Mouse (Mus musculus) lung, embryonic 16.5 days (tissue): Measurements from ENCODE around the gene Hist2h3c2. TPM values are rescaled to one million over a fixed set of nuclear protein-coding genes. Genes with fewer than 3 reads are reported as not detected.
"Not testable (repeated sequence)": the region's sequence is repeated elsewhere in the genome, so short reads cannot be mapped to it uniquely, and the experiment has no call there.

Experiments used
- ATAC-seq: fragments of 200-750 bp; cut with Nextera tagmentation; 2 replicates; pipeline ENCODE4 v1.8.0; 2017; ENCODE audit warnings: low read depth, mild to moderate bottlenecking, moderate library complexity
- H3K27ac ChIP-seq: fragments of 300-500 bp; sonication (generic); 2 replicates; pipeline ENCODE4 v1.5.1; 2014; ENCODE audit warnings: mild to moderate bottlenecking, control low read depth, low read length
- H3K27me3 ChIP-seq: fragments of 300-500 bp; sonication (generic); 2 replicates; pipeline ENCODE4 v1.6.1; 2014; ENCODE audit warnings: low read depth, low read length, mixed read lengths; ENCODE audit not compliant: control insufficient read depth, insufficient read depth
- H3K36me3 ChIP-seq: fragments of 300-500 bp; sonication (generic); 2 replicates; pipeline ENCODE4 v1.6.1; 2014; ENCODE audit warnings: low read length; ENCODE audit not compliant: control insufficient read depth, insufficient read depth
- H3K4me1 ChIP-seq: fragments of 300-500 bp; sonication (generic); replicated peaks from 2 replicates; pipeline ENCODE4 v1.6.1; 2014; ENCODE audit warnings: low read length, mixed read lengths; ENCODE audit not compliant: control insufficient read depth, insufficient read depth
- H3K4me2 ChIP-seq: fragments of 300-500 bp; sonication (generic); 2 replicates; pipeline ENCODE4 v1.6.1; 2014; ENCODE audit warnings: low read depth, low read length, control low read depth
- H3K4me3 ChIP-seq: fragments of 300-500 bp; sonication (generic); 2 replicates; pipeline ENCODE4 v1.5.1; 2014; ENCODE audit warnings: mild to moderate bottlenecking, low read length, control low read depth
- H3K9ac ChIP-seq: fragments of 300-500 bp; sonication (generic); 2 replicates; pipeline ENCODE4 v1.6.1; 2014; ENCODE audit warnings: low read length, control low read depth
- H3K9me3 ChIP-seq: fragments of 300-500 bp; sonication (generic); 2 replicates; pipeline ENCODE4 v1.6.1; 2016; ENCODE audit warnings: low read length; ENCODE audit not compliant: control insufficient read depth
- WGBS: fragments of 180-500 bp; shearing (Covaris S2); extraction: QIAGEN DNeasy Blood & Tissue Kit; methylation state at CpG from one replicate; pipeline ENCODE4 v1.1.7; 2014; 5-methylcytosine and 5-hydroxymethylcytosine counted together
- polyA plus RNA-seq: library from polyadenylated mRNA; unstranded; fragments of >200 nt; fragmentation: Nextera tagmentation; extraction: Ambion mirVana; gene quantifications from 2 replicates; pipeline ENCODE4 v1.2.1, GENCODE M21; 2015

Hist2h3c2 gene
- polyA plus RNA-seq = 3.6 and 4.7 TPM in 2 replicates

DNA sequence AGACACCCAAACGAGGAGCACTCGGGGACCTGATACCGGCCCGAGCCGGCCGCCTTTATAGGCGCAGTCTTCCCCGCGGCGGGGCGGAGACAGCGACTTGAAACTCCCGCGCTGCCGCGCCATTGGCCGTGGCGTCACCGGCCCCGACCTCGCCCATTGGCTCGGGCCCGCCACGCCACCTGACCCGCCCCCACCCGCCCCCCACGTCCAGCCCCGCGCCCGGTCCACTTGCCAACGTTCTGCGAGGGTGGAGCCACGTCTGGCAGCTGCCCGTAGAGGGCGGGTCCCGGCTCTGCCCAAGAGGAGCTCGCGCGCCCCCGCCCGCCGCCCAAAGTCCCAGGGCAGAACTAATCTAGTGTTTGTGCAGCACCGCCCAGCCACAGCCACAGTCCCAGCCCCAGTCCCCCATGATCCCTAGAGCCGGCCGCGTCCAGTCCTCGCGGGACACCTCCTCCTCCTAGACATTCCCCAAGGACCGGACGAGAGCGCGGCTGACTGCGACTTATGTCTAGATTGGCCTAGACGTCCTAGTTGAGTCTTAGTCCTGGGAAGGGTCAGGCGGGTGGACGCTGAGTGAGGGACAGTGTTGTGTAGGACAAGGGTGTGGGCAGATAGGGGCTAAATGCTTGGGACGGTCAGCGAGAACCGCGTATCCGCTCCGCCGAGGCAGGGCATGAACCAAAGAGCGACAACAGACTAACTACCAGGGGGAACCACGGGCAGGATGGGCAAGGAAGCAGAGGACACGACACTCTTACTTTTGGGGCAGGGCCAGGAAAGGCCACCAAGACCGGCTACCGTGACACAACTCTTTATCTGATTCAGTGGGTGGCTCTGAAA lies at the start of gene Hist2h3c2:
Gene Hist2h3c2 (minus strand): TSS at position 174 of the 840 bp plus-strand sequence.
- peak within 1 kb of the TSS; percentile 75 for H3K9ac ChIP-seq

DNA sequence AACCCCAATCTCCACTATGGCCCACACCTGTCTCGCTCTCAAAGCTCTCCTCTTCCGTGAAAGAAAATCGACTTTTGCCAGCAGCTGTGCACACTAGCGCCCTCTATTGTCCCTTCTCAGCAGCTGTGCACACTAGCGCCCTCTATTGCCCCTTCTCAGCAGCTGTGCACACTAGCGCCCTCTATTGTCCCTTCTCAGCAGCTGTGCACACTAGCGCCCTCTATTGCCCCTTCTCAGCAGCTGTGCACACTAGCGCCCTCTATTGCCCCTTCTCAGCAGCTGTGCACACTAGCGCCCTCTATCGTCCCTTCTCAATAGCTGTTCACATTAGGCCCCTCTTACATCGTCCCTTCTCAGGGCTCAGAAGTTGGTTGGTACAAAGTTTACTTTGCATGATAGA lies 48.4 kb upstream of the Hist2h3c2 start:
- not testable (repeated sequence) for H3K36me3 ChIP-seq, H3K4me1 ChIP-seq, ATAC-seq, H3K4me2 ChIP-seq, H3K4me3 ChIP-seq, H3K9me3 ChIP-seq, H3K27me3 ChIP-seq, H3K27ac ChIP-seq, H3K9ac ChIP-seq
- WGBS = 92% methylated on average over 11 of the region's 11 CpGs

More for the DNA sequence above, at the start of gene Hist2h3c2:
- Histone ChIP-seq H3K27ac (peak within 1 kb of the TSS; percentile 84), H3K4me2 (peak within 1 kb of the TSS; percentile 68), H3K4me3 (peak within 1 kb of the TSS; percentile 62), H3K4me1 (peaks cover 27% of the 10 kb centered on the region)
- WGBS = under 1% methylated on average over 11 of the region's 68 CpGs
- not testable (repeated sequence) for H3K36me3 ChIP-seq, H3K27me3 ChIP-seq, H3K9me3 ChIP-seq
- peak; percentile 93 for ATAC-seq

DNA sequence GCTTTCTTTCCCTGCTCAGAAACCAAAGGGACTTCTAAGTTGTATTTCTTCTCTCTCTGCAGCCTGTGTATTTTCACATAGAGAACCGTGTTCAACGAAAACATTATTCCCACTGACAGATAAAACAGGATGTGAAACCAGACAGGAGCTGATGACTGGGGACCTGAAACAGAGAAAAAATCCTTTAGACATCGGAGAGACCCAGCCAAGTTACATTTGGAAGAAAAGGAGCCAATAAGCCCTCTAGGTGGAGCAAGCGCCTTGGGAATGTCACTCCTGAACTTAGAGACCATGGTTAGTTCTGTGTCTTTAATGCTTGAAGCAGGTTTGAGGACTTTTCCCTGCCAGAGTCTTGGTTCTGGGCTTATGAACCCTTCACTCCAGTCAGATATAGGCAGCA lies 45.5 kb upstream of the Hist2h3c2 start:
- peaks cover 9% of the 10 kb centered on the region for H3K27me3 ChIP-seq
- H3K27ac ChIP-seq = no peak overlapping the region
- H3K9ac ChIP-seq = no peak overlapping the region
- no peak overlapping the region for H3K4me3 ChIP-seq
- no peaks in the 10 kb centered on the region for H3K36me3 ChIP-seq
- no peaks in the 10 kb centered on the region for H3K4me1 ChIP-seq
- ATAC-seq = no peak
- peak overlapping the region; percentile 9; the same call in 1 of the 2 replicates for H3K4me2 ChIP-seq
- WGBS = 1% methylated on average over 4 of the region's 4 CpGs
- H3K9me3 ChIP-seq = no peaks in the 10 kb centered on the region

DNA sequence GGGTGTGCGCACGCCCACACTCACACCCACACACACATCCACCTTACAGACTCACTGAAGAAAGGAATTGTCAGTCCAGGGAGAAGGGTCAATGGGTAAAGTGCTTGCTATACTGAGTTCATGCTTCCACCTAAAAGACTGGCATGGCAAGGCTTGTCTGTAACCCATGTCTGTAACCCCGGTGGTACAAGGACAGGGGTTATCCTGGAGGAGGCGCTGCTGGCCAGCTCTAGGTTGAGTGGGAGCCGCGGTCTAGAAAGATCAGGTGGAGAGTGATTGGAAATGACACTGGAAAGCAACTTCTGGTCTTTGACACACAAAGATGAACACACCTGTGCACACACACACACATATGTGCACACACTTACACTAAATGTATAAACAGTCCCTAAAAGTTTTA lies 41.7 kb upstream of the Hist2h3c2 start:
- H3K36me3 ChIP-seq = no peaks in the 10 kb centered on the region
- H3K4me2 ChIP-seq = no peak overlapping the region
- H3K27ac ChIP-seq = no peak overlapping the region
- H3K4me3 ChIP-seq = no peak overlapping the region
- H3K9me3 ChIP-seq = no peaks in the 10 kb centered on the region
- 47% methylated on average over 6 of the region's 6 CpGs for WGBS
- ATAC-seq = no peak
- H3K9ac ChIP-seq = no peak overlapping the region
- peaks cover 8% of the 10 kb centered on the region for H3K4me1 ChIP-seq
- peaks cover 9% of the 10 kb centered on the region for H3K27me3 ChIP-seq

DNA sequence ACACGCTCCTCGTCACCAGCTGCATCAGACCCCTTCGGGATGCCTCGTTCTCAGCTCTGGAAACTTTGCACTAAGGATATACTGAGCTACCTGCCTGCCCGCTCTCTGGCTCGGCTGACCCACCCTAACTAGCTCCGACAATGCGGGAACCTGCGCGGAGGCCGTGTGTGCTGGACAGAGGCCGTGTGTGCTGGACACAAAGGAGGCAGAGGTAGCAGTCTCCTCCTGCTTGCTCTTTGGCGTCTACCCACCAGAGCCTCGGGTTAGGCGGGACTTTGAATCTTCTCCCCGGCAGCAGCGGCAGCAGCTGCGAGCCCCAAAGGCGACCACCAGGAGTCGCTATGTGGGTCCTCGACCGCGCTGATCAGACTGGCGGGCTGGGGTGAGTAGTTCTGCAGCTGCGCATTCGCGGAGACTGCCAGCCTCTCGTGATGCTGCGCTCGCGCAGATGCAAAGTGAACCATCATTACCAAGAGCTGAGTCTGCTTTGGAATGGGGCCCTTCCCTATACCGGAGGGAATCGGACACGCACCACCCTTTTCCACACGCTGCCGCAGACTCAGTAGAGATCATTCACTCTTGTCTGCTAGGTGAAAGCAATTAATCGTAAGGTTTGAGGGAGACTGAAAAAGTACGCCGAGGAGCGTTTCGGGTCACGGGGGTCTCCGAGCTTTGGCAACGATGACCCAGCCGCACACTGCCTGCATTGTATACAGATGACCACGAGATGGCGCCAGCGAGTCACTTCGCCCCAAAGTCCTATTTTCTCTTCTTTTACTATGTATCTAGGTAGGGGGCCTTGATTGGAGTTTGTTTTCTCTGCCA lies 39.1 kb upstream of the Hist2h3c2 start:
- peak overlapping the region; percentile 64 for H3K4me3 ChIP-seq
- H3K27me3 ChIP-seq = no peaks in the 10 kb centered on the region; the same call in 1 of the 2 replicates
- H3K4me2 ChIP-seq = peak overlapping the region; percentile 94
- peak; percentile 97 for ATAC-seq
- H3K9ac ChIP-seq = peak overlapping the region; percentile 63
- peak overlapping the region; percentile 84 for H3K27ac ChIP-seq
- WGBS = under 1% methylated on average over 49 of the region's 49 CpGs
- no peaks in the 10 kb centered on the region for H3K9me3 ChIP-seq
- H3K4me1 ChIP-seq = peaks cover 8% of the 10 kb centered on the region
- no peaks in the 10 kb centered on the region for H3K36me3 ChIP-seq

DNA sequence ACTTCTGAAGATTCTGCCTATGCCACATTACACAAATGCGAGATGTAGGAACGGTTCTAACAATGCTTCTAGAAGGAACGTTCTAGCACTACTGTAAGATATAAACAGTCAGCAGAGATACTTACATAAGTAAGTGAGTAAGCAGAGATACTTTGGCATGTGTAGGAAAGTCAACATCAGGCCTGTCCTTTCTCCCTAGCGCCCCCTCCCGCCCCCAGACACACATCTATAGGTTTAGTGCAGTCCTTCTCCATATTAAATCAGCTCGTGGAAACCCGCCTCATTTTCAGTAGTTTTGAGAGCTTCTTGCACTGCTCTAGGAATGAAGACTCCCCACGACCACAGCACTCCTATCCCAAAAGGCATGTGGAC lies 38.5 kb upstream of the Hist2h3c2 start:
- 9% methylated on average over 8 of the region's 8 CpGs for WGBS
- Histone ChIP-seq H3K9me3 (no peaks in the 10 kb centered on the region), H3K36me3 (no peaks in the 10 kb centered on the region), H3K4me3 (peak overlapping the region; percentile 64), H3K9ac (peak overlapping the region; percentile 63), H3K4me2 (peak overlapping the region; percentile 94), H3K27me3 (no peaks in the 10 kb centered on the region; the same call in 1 of the 2 replicates), H3K27ac (no peak overlapping the region), H3K4me1 (peaks cover 8% of the 10 kb centered on the region)
- peak; percentile 37 for ATAC-seq

DNA sequence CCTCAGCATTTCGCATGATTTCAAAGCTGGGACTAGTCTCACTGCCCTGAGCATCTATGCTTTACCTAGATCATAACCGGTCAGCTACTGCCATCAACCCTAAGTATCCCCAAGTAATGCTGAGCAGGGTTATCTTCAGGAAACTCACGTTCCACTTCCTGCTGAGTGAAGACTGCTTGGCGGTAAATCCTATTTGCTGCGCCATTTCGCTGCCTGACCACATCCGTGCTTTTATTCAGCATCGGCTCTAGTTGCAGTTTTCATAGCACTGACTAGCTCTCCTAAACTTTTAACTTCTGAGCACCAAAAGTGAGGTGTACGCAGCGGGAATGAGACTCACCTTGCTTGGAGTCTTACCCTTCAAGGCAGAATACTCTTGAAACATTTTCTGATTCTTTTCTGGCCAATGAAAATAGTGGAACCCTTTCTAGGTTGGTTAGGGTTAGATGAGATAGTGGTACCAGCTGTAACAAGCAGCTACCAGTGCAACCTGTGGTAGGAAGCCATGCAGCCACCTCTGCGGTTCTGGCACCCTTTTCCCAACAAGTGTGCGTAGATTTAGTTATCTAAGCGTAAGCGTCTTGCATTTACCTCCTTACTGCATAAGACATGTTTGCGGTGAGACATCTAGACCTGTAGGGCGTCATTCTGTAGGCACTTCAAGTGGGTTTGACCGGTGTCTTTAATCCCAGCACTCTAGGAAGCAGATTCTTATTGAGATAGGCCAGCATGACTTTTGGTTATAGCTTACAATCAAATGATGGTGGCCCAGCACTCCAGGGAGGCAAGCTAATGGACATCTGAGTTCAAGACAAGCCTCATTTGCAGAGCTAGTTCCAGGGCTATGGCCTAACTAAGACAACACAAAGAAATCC lies 34.9 kb upstream of the Hist2h3c2 start:
- no peak for ATAC-seq
- 81% methylated on average over 17 of the region's 17 CpGs for WGBS

DNA sequence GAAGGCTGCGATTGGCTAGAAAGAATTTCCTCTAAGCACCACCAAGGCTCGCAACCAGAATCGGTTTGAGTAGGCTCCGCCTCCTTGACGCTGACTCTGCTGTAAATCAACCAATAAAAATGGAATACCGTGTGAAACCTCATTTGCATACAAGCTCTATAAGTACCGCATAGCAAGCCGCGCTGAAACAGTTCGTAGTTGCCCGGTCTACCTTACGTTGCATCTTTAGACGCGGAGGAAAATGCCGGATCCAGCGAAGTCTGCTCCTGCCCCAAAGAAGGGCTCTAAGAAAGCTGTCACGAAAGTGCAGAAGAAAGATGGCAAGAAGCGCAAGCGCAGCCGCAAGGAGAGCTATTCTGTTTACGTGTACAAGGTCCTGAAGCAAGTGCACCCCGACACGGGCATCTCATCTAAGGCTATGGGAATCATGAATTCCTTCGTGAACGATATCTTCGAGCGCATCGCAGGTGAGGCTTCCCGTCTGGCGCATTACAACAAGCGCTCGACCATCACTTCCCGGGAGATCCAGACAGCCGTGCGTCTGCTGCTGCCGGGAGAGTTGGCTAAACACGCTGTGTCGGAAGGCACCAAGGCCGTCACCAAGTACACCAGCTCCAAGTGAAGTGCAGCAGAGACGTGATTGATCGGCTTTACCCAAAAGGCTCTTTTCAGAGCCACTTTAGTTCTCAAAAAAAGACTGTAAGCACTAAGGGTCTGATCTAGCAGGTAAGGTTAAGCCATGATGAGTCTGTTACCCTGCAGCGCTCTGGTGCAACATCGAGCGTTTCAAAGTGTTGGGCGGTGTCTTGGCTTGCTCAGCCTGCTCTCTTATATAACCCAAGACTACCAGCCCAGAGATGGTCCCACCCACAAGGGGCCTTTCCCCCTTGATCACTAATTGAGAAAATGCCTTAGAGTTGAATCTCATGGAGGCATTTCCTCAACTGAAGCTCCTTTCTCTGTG lies 30.9 kb upstream of the Hist2h3c2 start, which contains the start of gene Hist2h2bb:
Gene Hist2h2bb (plus strand): TSS at position 242 of the 964 bp plus-strand sequence.
- Histone ChIP-seq H3K4me3 (peak within 1 kb of the TSS; percentile 64), H3K27me3 (no peaks in the 10 kb centered on the region), H3K9ac (peak within 1 kb of the TSS; percentile 80), H3K27ac (peak within 1 kb of the TSS; percentile 99), H3K4me1 (peaks cover 4% of the 10 kb centered on the region), H3K4me2 (peak within 1 kb of the TSS; percentile 91), H3K36me3 (no peaks in the 10 kb centered on the region), H3K9me3 (no peaks in the 10 kb centered on the region)
- under 1% methylated on average over 45 of the region's 45 CpGs for WGBS
- ATAC-seq = peak; percentile 96

More for the DNA sequence above, 34.9 kb upstream of the Hist2h3c2 start:
- no peaks in the 10 kb centered on the region for H3K36me3 ChIP-seq
- no peak overlapping the region for H3K27ac ChIP-seq
- H3K9me3 ChIP-seq = no peaks in the 10 kb centered on the region
- no peak overlapping the region for H3K4me3 ChIP-seq
- H3K27me3 ChIP-seq = no peaks in the 10 kb centered on the region; the same call in 1 of the 2 replicates
- H3K4me2 ChIP-seq = no peak overlapping the region
- no peak overlapping the region for H3K9ac ChIP-seq
- H3K4me1 ChIP-seq = peaks cover 12% of the 10 kb centered on the region
